Mouse (Mus musculus) testis, adult 2 months (tissue): Measurements from ENCODE around the gene Klhdc1. TPM values are rescaled to one million over a fixed set of nuclear protein-coding genes. Genes with fewer than 3 reads are reported as not detected.

Experiments
- H3K27ac ChIP-seq: fragments of 200-500 bp; 2 replicates; pipeline ENCODE4 v1.5.1; 2012; ENCODE audit warnings: low read depth, low read length; ENCODE audit not compliant: control insufficient read depth, insufficient read depth
- H3K27me3 ChIP-seq: fragments of 200-500 bp; 2 replicates; pipeline ENCODE4 v1.6.1; 2012; ENCODE audit warnings: mild to moderate bottlenecking, low read length, moderate library complexity; ENCODE audit not compliant: control insufficient read depth, insufficient read depth
- H3K36me3 ChIP-seq: fragments of 200-500 bp; 2 replicates; pipeline ENCODE4 v1.6.1; 2012; ENCODE audit warnings: mild to moderate bottlenecking, low read length; ENCODE audit not compliant: control insufficient read depth, insufficient read depth
- H3K4me1 ChIP-seq: fragments of 200-500 bp; 2 replicates; pipeline ENCODE4 v1.6.1; 2012; ENCODE audit warnings: low read length; ENCODE audit not compliant: control insufficient read depth, insufficient read depth
- H3K4me3 ChIP-seq: fragments of 200-500 bp; 2 replicates; pipeline ENCODE4 v1.5.1; 2012; ENCODE audit warnings: low read depth, mild to moderate bottlenecking, low read length, moderate library complexity, mixed read lengths; ENCODE audit not compliant: control insufficient read depth
- CTCF ChIP-seq: fragments of 200-500 bp; IDR thresholded peaks from 2 replicates; pipeline ENCODE4 v1.5.1; 2012; ENCODE audit warnings: low read depth, mild to moderate bottlenecking, inconsistent platforms, low read length, moderate library complexity; ENCODE audit not compliant: control insufficient read depth, insufficient read depth, insufficient replicate concordance
- POLR2A ChIP-seq: fragments of 200-500 bp; IDR thresholded peaks from 2 replicates; pipeline ENCODE4 v1.6.1; 2012; ENCODE audit warnings: low read depth, mild to moderate bottlenecking, inconsistent platforms, low read length, moderate library complexity; ENCODE audit not compliant: control insufficient read depth
- polyA plus RNA-seq: library from polyadenylated mRNA; depleted of rRNA; stranded (reverse); fragments of >200 nt; gene quantifications from 2 replicates; pipeline ENCODE4 v1.2.3, GENCODE M21; 2012; rRNA removed

The Klhdc1 gene
- polyA plus RNA-seq, 1 experiment, result 82.1 TPM

- TF ChIP-seq POLR2A (no peak), CTCF (no peak)
- no peaks in the 10 kb centered on the region for H3K4me1 ChIP-seq
- H3K27me3 ChIP-seq, result no peaks in the 10 kb centered on the region
- H3K27ac ChIP-seq, result no peak overlapping the region
- H3K4me3 ChIP-seq, result no peak overlapping the region
- no peaks in the 10 kb centered on the region; the same call in 1 of the 2 replicates for H3K36me3 ChIP-seq
These were observed 77.5 kb downstream of the Klhdc1 start for GRCm38 (mm10) chr12:69318431-69318830.

- Histone ChIP-seq H3K4me3 (no peak overlapping the region), H3K27ac (no peak overlapping the region), H3K36me3 (no peaks in the 10 kb centered on the region), H3K27me3 (no peaks in the 10 kb centered on the region), H3K4me1 (no peaks in the 10 kb centered on the region)
- TF ChIP-seq CTCF (no peak), POLR2A (no peak)
These were observed 90.2 kb downstream of the Klhdc1 start for GRCm38 (mm10) chr12:69331187-69331586.

- Histone ChIP-seq H3K27me3 (no peaks in the 10 kb centered on the region), H3K4me3 (no peak overlapping the region), H3K27ac (no peak overlapping the region), H3K36me3 (0 out of 2 replicates have a peak, but pooled peaks cover 2% of the 10 kb centered on the region), H3K4me1 (no peaks in the 10 kb centered on the region)
- TF ChIP-seq CTCF (no peak), POLR2A (no peak)
These were observed 91.2 kb downstream of the Klhdc1 start for GRCm38 (mm10) chr12:69332147-69332546.

- peaks cover 3% of the 10 kb centered on the region; the same call in 1 of the 2 replicates for H3K36me3 ChIP-seq
- no peak overlapping the region for H3K4me3 ChIP-seq
- H3K27ac ChIP-seq, result no peak overlapping the region
- H3K4me1 ChIP-seq, result no peaks in the 10 kb centered on the region
- no peaks in the 10 kb centered on the region for H3K27me3 ChIP-seq
- no peak for TF ChIP-seq CTCF
- no peak for TF ChIP-seq POLR2A
These were observed 92.6 kb downstream of the Klhdc1 start for GRCm38 (mm10) chr12:69333547-69333946.

Other genes starting within 250 kb of the Klhdc1 start
- gene Rps29, start 82.0 kb upstream of the Klhdc1 start, polyA plus RNA-seq, result 1,043 and 1,232 TPM in 2 replicates
- gene Lrr1, start 72.4 kb upstream of the Klhdc1 start, polyA plus RNA-seq, result 2.3 and 3.3 TPM in 2 replicates
- 144 and 183 TPM in 2 replicates for gene Rpl36al, start 57.1 kb upstream of the Klhdc1 start, polyA plus RNA-seq
- 10.2 and 12.0 TPM in 2 replicates for gene Mgat2, start 57.0 kb upstream of the Klhdc1 start, polyA plus RNA-seq
- gene Gm49383, start 44.1 kb upstream of the Klhdc1 start, polyA plus RNA-seq, result 0.11 TPM in 1 of 2 replicates, not detected in the other
- 22.3 and 28.3 TPM in 2 replicates for gene Dnaaf2, start 42.7 kb upstream of the Klhdc1 start, polyA plus RNA-seq
- 0.11 and 0.20 TPM in 2 replicates for gene Gm49384, start 36.9 kb upstream of the Klhdc1 start, polyA plus RNA-seq
- 46.0 and 63.4 TPM in 2 replicates for gene Pole2, start 13.0 kb upstream of the Klhdc1 start, polyA plus RNA-seq
- 54.6 and 56.8 TPM in 2 replicates for gene Klhdc2, start 55.5 kb downstream of the Klhdc1 start, polyA plus RNA-seq
- 6.2 and 9.2 TPM in 2 replicates for gene Nemf, start 116.0 kb downstream of the Klhdc1 start, polyA plus RNA-seq
- gene Arf6, start 131.0 kb downstream of the Klhdc1 start, polyA plus RNA-seq, result 32.4 and 37.2 TPM in 2 replicates
- gene Gm9887, start 131.3 kb downstream of the Klhdc1 start, polyA plus RNA-seq, result 26.1 and 49.9 TPM in 2 replicates